In genomic region chr17:67123722-67124121, GRCm38 (mm10) we compare ENCODE assay signal across 10 mouse cellular contexts.
"Had no signal": no experiment of that assay in that cellular context is flagged by ENCODE, and none has a peak within 500 bp of the region (broad histone marks: within the 10 kb centered on the region; RNA-seq: fewer than 3 reads in every experiment).

No protein-coding gene starts in this region.

- H3K4me1 ChIP-seq: liver, embryonic 12.5 days; midbrain, embryonic 12.5 days had no signal

- DNase-seq: kidney, adult 18-20 months; kidney, postnatal 25 days; layer of hippocampus, postnatal 36 days; lung, postnatal 14 days; right cerebral cortex, postnatal 25 days; thymus, postnatal 36 days had no signal

- H3K9ac ChIP-seq: liver, embryonic 12.5 days; lung, embryonic 14.5 days; midbrain, embryonic 12.5 days; neural tube, embryonic 15.5 days had no signal

- H3K27me3 ChIP-seq: liver, embryonic 12.5 days; midbrain, embryonic 12.5 days; neural tube, embryonic 15.5 days had no signal

- H3K9me3 ChIP-seq: liver, embryonic 12.5 days; midbrain, embryonic 12.5 days; neural tube, embryonic 15.5 days had no signal

- H3K4me2 ChIP-seq: liver, embryonic 12.5 days; lung, embryonic 14.5 days; midbrain, embryonic 12.5 days; neural tube, embryonic 15.5 days had no signal

- H3K27ac ChIP-seq: liver, embryonic 12.5 days; midbrain, embryonic 12.5 days; neural tube, embryonic 15.5 days had no signal

- H3K36me3 ChIP-seq: liver, embryonic 12.5 days; midbrain, embryonic 12.5 days; neural tube, embryonic 15.5 days had no signal

- H3K4me3 ChIP-seq: liver, embryonic 12.5 days; midbrain, embryonic 12.5 days; neural tube, embryonic 15.5 days had no signal
